Mouse (Mus musculus): ENCODE measurements around the gene Fam208b.

GRCm38 (mm10) chr13:3610118-3610794 is 652 bp downstream of the Fam208b start:
- no peak for TF ChIP-seq CTCF (IDR thresholded peaks at IDR 0.05; ENCODE audit: control insufficient read depth, insufficient read depth, insufficient read length)
- no peak for TF ChIP-seq CEBPB (IDR thresholded peaks at IDR 0.05; ENCODE audit: low read depth)
- TF ChIP-seq MAX (IDR thresholded peaks at IDR 0.05): no peak
- no peak for TF ChIP-seq MYOG (IDR thresholded peaks at IDR 0.05; ENCODE audit: control insufficient read depth, extremely low read depth, insufficient read length)
- no peak for TF ChIP-seq USF1 (IDR thresholded peaks at IDR 0.05; ENCODE audit: low read depth)

All from C2C12 (cell line).